Mouse (Mus musculus) monocyte, adult 2 months (primary cell): Measurements from ENCODE around the gene Tnfaip3.
A peak's percentile ranks its signal among the peaks of the same experiment; 100 is the strongest.

ENCODE experiments used
- DNase-seq, 2 experiments: peaks; one replicate each; pipeline ENCODE4 v3.0.0; 2022; ENCODE audit warnings: low spot score in 2 of 2, low read depth in 1 of 2

Gene Tnfaip3

DNA sequence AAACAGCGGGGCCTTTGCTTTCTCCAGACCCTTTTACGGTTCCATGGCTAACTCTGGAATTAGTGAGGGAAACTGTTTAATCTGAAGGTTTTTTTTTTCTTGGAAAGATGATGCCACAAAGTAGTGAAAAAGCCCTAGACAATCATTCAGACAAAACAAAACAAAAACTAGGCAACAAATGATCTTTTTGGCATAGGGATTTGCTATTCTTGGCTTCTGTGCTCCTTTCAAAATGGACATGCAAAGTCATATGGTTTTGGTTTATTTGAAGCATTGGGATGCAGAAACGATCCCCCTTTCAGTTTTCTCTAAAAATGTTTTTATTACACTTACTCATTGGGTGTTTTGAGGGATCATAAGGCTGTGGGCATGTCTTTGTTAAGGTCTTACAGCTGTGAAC is 41.0 kb downstream of the Tnfaip3 start:
- DNase-seq: no peak

DNA sequence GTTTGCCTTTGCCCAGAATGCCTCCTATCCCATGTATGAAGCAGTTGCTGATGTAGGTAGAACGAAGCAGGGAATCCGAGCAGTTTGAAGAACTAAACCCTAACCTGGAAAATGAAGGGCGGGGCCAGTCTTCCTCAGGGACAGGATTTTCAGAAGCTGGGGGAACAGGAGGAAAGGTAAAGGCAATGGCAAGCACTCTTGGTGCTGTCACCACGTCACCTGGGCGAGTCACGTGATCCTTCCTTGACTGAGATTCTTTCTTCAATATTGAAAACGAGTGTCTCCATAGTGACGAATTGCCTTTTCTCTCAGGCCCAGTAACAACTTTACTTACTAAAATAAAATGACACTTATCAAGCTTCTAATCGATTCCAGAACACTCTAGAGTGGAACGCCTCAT is 48.6 kb downstream of the Tnfaip3 start:
- DNase-seq: no peak

GRCm38 (mm10) chr10:18965601-18966000 is 49.9 kb downstream of the Tnfaip3 start:
- no peak for DNase-seq

GRCm38 (mm10) chr10:18964856-18965255 is 50.6 kb downstream of the Tnfaip3 start:
- DNase-seq: peak in 1 of 2 experiments; percentile 4

DNA sequence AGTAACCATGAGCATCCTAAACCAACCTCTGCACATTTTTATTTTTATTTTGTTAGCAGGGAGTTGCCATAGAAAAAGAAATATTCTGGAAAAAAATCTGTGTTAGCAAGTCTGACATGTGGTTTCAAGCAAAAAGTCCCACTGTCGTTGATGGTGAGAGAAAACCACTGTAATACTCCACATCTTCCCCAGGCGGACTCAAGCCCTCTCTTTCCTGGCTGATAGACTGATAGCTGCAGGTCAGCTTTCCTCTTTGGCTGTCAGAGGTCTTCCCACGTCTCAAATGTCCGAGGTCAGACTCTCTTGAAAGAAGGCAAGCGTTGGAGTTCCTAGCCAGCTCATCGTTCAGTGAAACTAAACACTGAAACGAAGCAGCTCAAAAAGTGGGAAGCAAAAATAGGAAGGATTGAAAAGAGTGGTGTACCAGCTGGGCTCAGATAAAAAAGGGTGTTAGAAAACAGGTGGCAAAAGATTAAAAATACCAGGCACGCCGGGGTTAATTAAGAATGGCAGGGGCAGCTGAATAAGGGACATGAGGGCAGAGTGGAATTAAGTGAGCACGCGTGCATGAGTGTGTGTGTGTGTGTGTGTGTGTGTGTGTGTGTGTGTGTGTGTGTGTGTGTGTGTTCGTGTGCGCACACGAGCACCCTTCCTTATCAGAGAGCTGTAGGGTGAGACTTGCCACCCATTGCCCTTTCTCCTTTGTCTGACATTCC is 55.5 kb downstream of the Tnfaip3 start:
- no peak for DNase-seq

- no peak for DNase-seq
Measured at GRCm38 (mm10) chr10:18953706-18954071, 61.8 kb downstream of the Tnfaip3 start.

DNA sequence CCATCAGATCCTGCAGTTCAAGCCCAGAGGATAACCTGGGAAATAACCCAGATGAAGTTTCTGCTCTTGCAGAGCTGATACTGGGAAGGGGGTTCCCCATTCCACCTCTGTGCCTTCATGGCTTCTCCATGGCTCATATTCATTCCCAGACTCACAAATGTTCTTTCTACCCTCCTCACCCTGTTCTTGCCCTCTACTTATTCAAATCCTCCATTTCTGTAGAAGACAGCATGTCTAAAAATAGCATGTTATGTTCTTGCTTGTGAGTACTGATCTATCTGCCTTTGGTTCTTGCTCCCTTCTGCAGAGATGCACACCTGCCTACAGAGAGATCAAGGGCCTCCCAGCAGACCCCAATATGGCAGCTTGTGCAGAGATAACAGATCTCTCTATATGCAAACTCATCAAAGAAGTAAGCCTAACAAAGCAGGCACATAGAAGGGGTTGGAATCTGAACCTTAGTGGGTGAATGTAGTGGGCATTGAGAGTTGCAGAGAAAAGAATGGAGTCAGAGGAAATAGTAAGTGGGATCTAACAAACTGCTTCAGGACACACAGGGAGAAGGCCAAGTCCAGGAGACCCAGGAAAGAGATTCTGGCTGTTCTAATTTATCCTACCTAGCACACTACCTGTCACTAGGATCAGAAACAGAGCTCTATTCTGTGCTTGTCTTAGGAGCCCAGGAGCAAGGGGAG is 62.3 kb downstream of the Tnfaip3 start:
- DNase-seq: no peak
